24 mouse cellular contexts compared by ENCODE assay signal in genomic region chr7:100750101-100750500, GRCm38 (mm10). TPM values are rescaled to one million over a fixed set of nuclear protein-coding genes. Genes with fewer than 3 reads are reported as not detected.
A peak's percentile ranks its signal among the peaks of the same experiment; 100 is the strongest.
DNase-seq lines count a peak whose midpoint lies in the region; ATAC-seq and TF ChIP-seq lines count a peak whose summit lies in the region.
"Had no signal": no experiment of that assay in that cellular context is flagged by ENCODE, and none has a peak within 500 bp of the region (broad histone marks: within the 10 kb centered on the region; RNA-seq: fewer than 3 reads in every experiment).

No protein-coding gene starts in this region.

- DNase-seq in thymus, postnatal 0 days (ENCODE audit: low spot score), result peak; percentile 7
- DNase-seq in thymus, postnatal 36 days, result no peak
- DNase-seq in MEL (ENCODE audit: low read depth, low spot score), result peak; percentile 80
- DNase-seq in brain, adult 2 months (ENCODE audit: low read depth, low spot score), result peak; percentile 29
- no peak for DNase-seq in layer of hippocampus, postnatal 25 days (ENCODE audit: extremely low spot score in 1 of 2, low spot score in 1 of 2)
- DNase-seq in testis, postnatal 14 days (ENCODE audit: low spot score), result no peak
- DNase-seq: adrenal gland, adult 2 months; adrenal gland, postnatal 25 days; B cell, adult 2 months; cerebellum, adult 2 months; cerebellum, postnatal 14 days; gastrocnemius, postnatal 36 days; heart, adult 11 months; heart, postnatal 36 days; kidney, adult 18-20 months had no signal

- H3K27me3 ChIP-seq in MEL (ENCODE audit: control insufficient read depth in 1 of 2, insufficient read depth in 2 of 2, low read length in 2 of 2), result no peaks in the 10 kb centered on the region
- H3K27me3 ChIP-seq in forebrain, embryonic 15.5 days, result no peaks in the 10 kb centered on the region
- H3K27me3 ChIP-seq: embryonic facial prominence, embryonic 12.5 days; heart, embryonic 13.5 days; hindbrain, embryonic 13.5 days; intestine, embryonic 15.5 days; Patski had no signal

- peak overlapping the region; percentile 64 for H3K27ac ChIP-seq in MEL (ENCODE audit: control insufficient read depth, low read depth, low read length)
- no peak overlapping the region for H3K27ac ChIP-seq in forebrain, embryonic 15.5 days (replicated peaks)
- H3K27ac ChIP-seq: embryonic facial prominence, embryonic 12.5 days; heart, embryonic 13.5 days; hindbrain, embryonic 13.5 days; hindbrain, postnatal 0 days; intestine, embryonic 15.5 days had no signal

- no peak overlapping the region for H3K4me3 ChIP-seq in MEL (ENCODE audit: control insufficient read depth in 1 of 2, insufficient read depth in 1 of 2, low read depth in 2 of 2, low read length in 2 of 2)
- no peak overlapping the region for H3K4me3 ChIP-seq in forebrain, embryonic 15.5 days
- H3K4me3 ChIP-seq: embryonic facial prominence, embryonic 12.5 days; heart, embryonic 13.5 days; hindbrain, embryonic 13.5 days; intestine, embryonic 15.5 days had no signal

- peaks cover 0 to 8% of the 10 kb centered on the region in 2 experiments; a peak in 3 of 4 replicates for H3K4me1 ChIP-seq in MEL (ENCODE audit: control insufficient read depth in 1 of 2, insufficient read depth in 2 of 2, low read length in 2 of 2)
- 0 out of 2 replicates have a peak, but pooled peaks cover 5% of the 10 kb centered on the region for H3K4me1 ChIP-seq in forebrain, embryonic 15.5 days
- H3K4me1 ChIP-seq: embryonic facial prominence, embryonic 12.5 days; hindbrain, embryonic 13.5 days had no signal

- no peaks in the 10 kb centered on the region for H3K79me2 ChIP-seq in MEL (ENCODE audit: control insufficient read depth, insufficient read depth, low read length, poor library complexity)

- no peak for TF ChIP-seq CTCF in MEL (IDR thresholded peaks at IDR 0.05 in 2 of 3, conservative IDR thresholded peaks at IDR 0.05 in 1 of 3; ENCODE audit: control insufficient read depth in 1 of 3, insufficient read depth in 1 of 3, low read depth in 2 of 3, low read length in 3 of 3, poor library complexity in 1 of 3, severe bottlenecking in 1 of 3)

- ATAC-seq in megakaryocyte progenitor cell, adult 5-6 weeks (replicated peaks; ENCODE audit: poor library complexity), result peak; percentile 44; the same call in 1 of the 2 replicates
- no peak for ATAC-seq in forebrain, embryonic 15.5 days (replicated peaks)
- ATAC-seq: forebrain, embryonic 14.5 days; hindbrain, postnatal 0 days; intestine, embryonic 15.5 days; Patski had no signal

- H3K36me3 ChIP-seq in MEL (ENCODE audit: control insufficient read depth in 1 of 2, insufficient read depth in 2 of 2, low read length in 2 of 2), result peaks cover 0 to 16% of the 10 kb centered on the region in 2 experiments; a peak in 2 of 4 replicates
- no peaks in the 10 kb centered on the region for H3K36me3 ChIP-seq in forebrain, embryonic 15.5 days
- H3K36me3 ChIP-seq: embryonic facial prominence, embryonic 12.5 days; heart, embryonic 13.5 days; hindbrain, embryonic 13.5 days; intestine, embryonic 15.5 days had no signal

- 72% methylated on average over 2 of the region's 2 CpGs for WGBS in forebrain, embryonic 15.5 days

- peak in 1 of 2 experiments; percentile 31; a peak in 2 of 4 replicates for TF ChIP-seq EP300 in MEL (IDR thresholded peaks at IDR 0.05; ENCODE audit: low read depth in 1 of 2, low read length in 2 of 2)

- no peaks in the 10 kb centered on the region for H3K9me3 ChIP-seq in MEL (replicated peaks; ENCODE audit: insufficient read depth, low read length)
- H3K9me3 ChIP-seq in forebrain, embryonic 15.5 days, result no peaks in the 10 kb centered on the region
- H3K9me3 ChIP-seq: embryonic facial prominence, embryonic 12.5 days; heart, embryonic 13.5 days; hindbrain, embryonic 13.5 days; intestine, embryonic 15.5 days had no signal

- TF ChIP-seq RAD21 in MEL (IDR thresholded peaks at IDR 0.05; ENCODE audit: low read depth, low read length), result no peak

- H3K4me2 ChIP-seq in forebrain, embryonic 15.5 days (replicated peaks), result no peak overlapping the region
- H3K4me2 ChIP-seq: embryonic facial prominence, embryonic 12.5 days; heart, embryonic 13.5 days; hindbrain, embryonic 13.5 days; intestine, embryonic 15.5 days had no signal

- TF ChIP-seq POLR2A in MEL (IDR thresholded peaks at IDR 0.05; ENCODE audit: control insufficient read depth in 1 of 2, insufficient read depth in 1 of 2, low read depth in 1 of 2, low read length in 2 of 2, poor library complexity in 1 of 2), result no peak

- H3K9ac ChIP-seq in MEL (ENCODE audit: control insufficient read depth, low read depth, low read length, poor library complexity, severe bottlenecking), result no peak overlapping the region
- H3K9ac ChIP-seq in forebrain, embryonic 15.5 days (replicated peaks), result no peak overlapping the region
- H3K9ac ChIP-seq: embryonic facial prominence, embryonic 12.5 days; heart, embryonic 13.5 days; hindbrain, embryonic 13.5 days; intestine, embryonic 15.5 days had no signal

TF ChIP-seq in MEL, 35 proteins besides CTCF, POLR2A, EP300 and RAD21:
- peak; percentile 81 for TF ChIP-seq CHD2 (IDR thresholded peaks at IDR 0.05; ENCODE audit: low read length)
- TF ChIP-seq ZMIZ1 (IDR thresholded peaks at IDR 0.05; ENCODE audit: low read depth, low read length), result no peak
- peak; percentile 81 for TF ChIP-seq JUND (IDR thresholded peaks at IDR 0.05; ENCODE audit: low read depth, low read length)
- 0 out of 2 replicates have a peak, but pooled peaks have one; percentile 15 for TF ChIP-seq MAFK (IDR thresholded peaks at IDR 0.05; ENCODE audit: borderline replicate concordance, low read depth, low read length)
- TF ChIP-seq RCOR1 (IDR thresholded peaks at IDR 0.05; ENCODE audit: low read depth, low read length), result no peak
- 0 out of 2 replicates have a peak, but pooled peaks have one; percentile 23 for TF ChIP-seq ETS1 (IDR thresholded peaks at IDR 0.05; ENCODE audit: low read depth, low read length)
TF ChIP-seq in MEL: peak in this region for 4.

RNA-seq across cellular contexts. Expression of gene Fam168a, which starts 43.7 kb away (rescaled TPM):
- 17.2 and 19.2 TPM in 2 replicates for polyA plus RNA-seq in thymus, postnatal 0 days (2015; fragmentation: Nextera tagmentation; extraction: Ambion mirVana)
- 3.1 and 3.2 TPM in 2 replicates for total RNA-seq in MEL (2012; rRNA removed)
- 10 to 100 TPM in 1 of 2 experiments, not detected in 1; 19.2 TPM for polyA plus RNA-seq in MEL (2012; ENCODE audit: insufficient read depth in 1 of 2, insufficient read length in 2 of 2, low read depth in 1 of 2, low replicate concordance in 2 of 2, missing spikeins in 1 of 2)
- total RNA-seq in megakaryocyte progenitor cell, adult 5-6 weeks (2015), result 18.9 and 24.2 TPM in 2 replicates
- 6.3 and 7.9 TPM in 2 replicates for total RNA-seq in megakaryocyte progenitor cell, adult 5-6 weeks (2017)
- 100 to 1,000 TPM; 224 to 251 TPM for total RNA-seq in layer of hippocampus, postnatal 25 days (2021)
- polyA plus RNA-seq in forebrain, embryonic 15.5 days (2015; fragmentation: Nextera tagmentation; extraction: Ambion mirVana), result 115 and 116 TPM in 2 replicates

Comparison
In these comparisons a context has a peak if more than half of its experiments do, and no peak if none do; other contexts are left out.
1. DNase-seq: peak in thymus, postnatal 0 days (single experiment), MEL (single experiment) and brain, adult 2 months (single experiment); none in thymus, postnatal 36 days (0 of 2), layer of hippocampus, postnatal 25 days (0 of 2) and testis, postnatal 14 days (single experiment).
2. RNA of gene Fam168a, which starts 43.7 kb away (total RNA-seq): 224 to 251 TPM in layer of hippocampus, postnatal 25 days; 6.3 to 24.2 TPM in megakaryocyte progenitor cell, adult 5-6 weeks and 3.1 to 3.2 TPM in MEL; every median in the first group is over 4 times any median in the second.